ENCODE assay signal across 1 mouse cellular context in the genomic region with DNA sequence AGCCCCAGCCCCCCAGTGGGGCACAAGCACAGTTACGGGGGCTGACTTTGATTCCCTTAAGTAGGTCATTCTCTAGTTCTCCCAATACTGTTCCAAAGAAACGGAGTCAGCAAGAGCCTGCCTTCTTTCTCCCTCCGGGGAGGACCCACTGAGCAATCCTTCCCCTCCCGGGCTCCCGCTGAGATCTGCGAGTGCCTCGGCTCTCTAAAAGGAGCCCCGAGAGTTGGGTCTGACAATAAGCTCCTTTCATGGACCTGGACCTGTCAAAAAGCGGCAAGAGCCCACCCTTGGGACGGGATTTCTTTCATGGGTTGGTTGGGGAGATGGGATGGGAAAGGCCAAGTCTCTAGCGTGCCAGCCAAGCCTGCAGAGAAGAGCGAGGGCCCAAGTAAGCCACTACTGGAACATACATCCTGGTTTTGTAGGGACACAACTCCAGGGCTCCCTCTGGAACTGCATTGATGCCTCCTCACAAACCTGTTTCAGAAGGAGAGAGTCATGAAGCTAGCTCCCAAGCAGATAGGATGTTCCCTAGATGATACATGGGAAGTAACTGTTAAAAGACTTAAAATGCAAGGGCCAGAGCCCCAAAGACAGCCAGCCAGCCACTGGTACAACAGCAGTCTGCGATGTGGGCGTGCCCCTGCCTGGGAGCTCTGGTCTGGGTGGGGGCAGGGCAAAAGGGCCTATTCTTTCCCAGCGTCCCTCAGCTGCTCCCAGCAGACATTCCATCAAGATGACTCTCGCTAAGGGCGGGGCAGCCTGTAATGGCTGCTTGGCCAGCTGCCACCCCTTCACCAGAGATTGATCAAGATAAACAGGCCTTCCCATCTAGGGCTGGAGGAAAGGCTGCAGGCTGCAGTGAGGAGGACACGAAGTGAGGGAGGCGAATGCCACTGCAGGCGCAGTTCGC.
A peak's percentile ranks its signal among the peaks of the same experiment; 100 is the strongest.
TF ChIP-seq lines count a peak whose summit lies in the region.

No protein-coding gene starts in this region.

TF ChIP-seq in MEL, 35 proteins besides CTCF, POLR2A, EP300 and RAD21 (continued from another document):
- TF ChIP-seq GATA1 (IDR thresholded peaks at IDR 0.05; ENCODE audit: low read depth, low read length) (peak; percentile 47; the same call in 1 of the 2 replicates), ELF1 (IDR thresholded peaks at IDR 0.05; ENCODE audit: low read depth, low read length) (no peak), USF2 (IDR thresholded peaks at IDR 0.05; ENCODE audit: borderline replicate concordance in 1 of 2, insufficient read depth in 1 of 2, low read depth in 1 of 2, low read length in 2 of 2) (no peak), E2F4 (IDR thresholded peaks at IDR 0.05; ENCODE audit: borderline replicate concordance, low read depth, low read length) (no peak), TBP (IDR thresholded peaks at IDR 0.05; ENCODE audit: low read depth, low read length) (no peak), NELFE (IDR thresholded peaks at IDR 0.05; ENCODE audit: low read depth, low read length) (no peak), MAX (IDR thresholded peaks at IDR 0.05; ENCODE audit: low read length) (no peak), ZC3H11A (IDR thresholded peaks at IDR 0.05; ENCODE audit: low read depth, low read length) (no peak)
TF ChIP-seq in MEL: peak in this region for 6.
